Mouse (Mus musculus) kidney, embryonic 14.5 days (tissue): Measurements from ENCODE around the gene Mc3r. TPM values are rescaled to one million over a fixed set of nuclear protein-coding genes. Genes with fewer than 3 reads are reported as not detected.

ENCODE experiments used
- ATAC-seq: fragments of 200-750 bp; cut with Nextera tagmentation; 2 replicates; pipeline ENCODE4 v1.8.0; 2017; ENCODE audit warnings: moderate number of reproducible peaks, mild to moderate bottlenecking, moderate TSS enrichment, moderate library complexity; ENCODE audit not compliant: low FRiP score, low TSS enrichment
- H3K27ac ChIP-seq: fragments of 300-500 bp; sonication (generic); 2 replicates; pipeline ENCODE4 v1.5.1; 2014; ENCODE audit warnings: low read depth, mild to moderate bottlenecking, low read length, moderate library complexity, mixed read lengths
- H3K27me3 ChIP-seq: fragments of 300-500 bp; sonication (generic); 2 replicates; pipeline ENCODE4 v1.6.1; 2014; ENCODE audit warnings: mild to moderate bottlenecking, low read length; ENCODE audit not compliant: control insufficient read depth, insufficient read depth
- H3K36me3 ChIP-seq: fragments of 300-500 bp; sonication (generic); 2 replicates; pipeline ENCODE4 v1.6.1; 2014; ENCODE audit warnings: low read length, mixed read lengths; ENCODE audit not compliant: control insufficient read depth, insufficient read depth
- H3K4me1 ChIP-seq: fragments of 300-500 bp; sonication (generic); 2 replicates; pipeline ENCODE4 v1.6.1; 2014; ENCODE audit warnings: low read length, mixed read lengths; ENCODE audit not compliant: control insufficient read depth, insufficient read depth
- H3K4me2 ChIP-seq: fragments of 300-500 bp; sonication (generic); replicated peaks from 2 replicates; pipeline ENCODE4 v1.6.1; 2014; ENCODE audit warnings: low read depth, mild to moderate bottlenecking, low read length
- H3K4me3 ChIP-seq: fragments of 300-500 bp; sonication (generic); 2 replicates; pipeline ENCODE4 v1.5.1; 2014; ENCODE audit warnings: mild to moderate bottlenecking, low read length
- H3K9ac ChIP-seq: fragments of 300-500 bp; sonication (generic); 2 replicates; pipeline ENCODE4 v1.6.1; 2014; ENCODE audit warnings: low read depth, mild to moderate bottlenecking, low read length, moderate library complexity
- H3K9me3 ChIP-seq: fragments of 300-500 bp; sonication (generic); 2 replicates; pipeline ENCODE4 v1.6.1; 2016; ENCODE audit warnings: low read length; ENCODE audit not compliant: control insufficient read depth
- whole genome bisulfite sequencing: fragments of 180-500 bp; shearing (Covaris S2); extraction: QIAGEN DNeasy Blood & Tissue Kit; methylation state at CpG from one replicate; pipeline ENCODE4 v1.1.7; 2014; 5-methylcytosine and 5-hydroxymethylcytosine counted together
- polyA plus RNA-seq: library from polyadenylated mRNA; unstranded; fragments of >200 nt; fragmentation: Nextera tagmentation; extraction: Ambion mirVana; gene quantifications from 2 replicates; pipeline ENCODE4 v1.2.1, GENCODE M21; 2014

The Mc3r gene
- polyA plus RNA-seq, 1 experiment from 2014 or later: not detected

DNA sequence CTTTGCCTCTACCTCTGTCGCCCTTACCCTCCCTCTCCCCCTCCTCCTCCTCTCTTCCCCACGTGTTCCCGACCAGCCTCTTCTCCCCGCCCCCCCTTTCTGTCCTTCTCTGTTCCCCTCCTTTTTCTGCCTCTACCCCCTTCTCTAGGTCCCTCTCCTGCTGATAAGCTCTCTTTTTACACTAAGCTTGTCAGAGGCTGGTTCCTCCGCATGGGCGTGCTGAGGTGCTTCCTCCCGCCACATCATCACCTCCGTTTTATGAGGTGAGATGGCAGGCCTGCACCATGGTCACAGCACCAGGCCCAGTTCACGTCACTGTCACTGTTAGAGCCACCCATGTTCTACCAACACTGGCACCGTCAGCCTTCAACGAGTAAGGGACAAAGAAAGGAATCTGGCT lies 40.7 kb downstream of the Mc3r start:
- Histone ChIP-seq H3K9ac (no peak overlapping the region), H3K27ac (no peak overlapping the region), H3K4me2 (no peak overlapping the region), H3K4me1 (no peaks in the 10 kb centered on the region), H3K4me3 (no peak overlapping the region), H3K36me3 (no peaks in the 10 kb centered on the region), H3K9me3 (no peaks in the 10 kb centered on the region), H3K27me3 (no peaks in the 10 kb centered on the region)
- no peak for ATAC-seq
- WGBS: 43% methylated on average over 11 of the region's 11 CpGs

DNA sequence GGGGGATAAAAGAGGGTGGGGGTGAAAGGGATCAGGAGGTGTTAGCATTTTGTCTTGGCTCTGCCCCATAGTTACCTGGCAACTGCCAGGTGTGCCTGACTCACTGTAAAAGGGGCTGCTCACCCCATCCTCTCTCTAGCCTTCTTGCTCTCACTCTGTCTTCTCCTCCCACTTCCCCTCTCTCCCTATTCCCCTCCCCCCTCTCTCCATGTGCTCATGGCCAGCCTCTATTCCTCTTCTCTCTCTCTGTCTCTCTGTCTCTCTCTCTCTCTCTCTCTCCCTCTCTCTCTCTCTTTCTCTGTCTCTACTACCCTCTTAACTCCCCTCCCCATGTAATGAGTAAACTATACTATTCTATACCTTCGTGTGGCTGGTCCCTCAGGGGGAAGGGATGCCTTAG lies 41.3 kb downstream of the Mc3r start:
- no peak for ATAC-seq
- H3K36me3 ChIP-seq: no peaks in the 10 kb centered on the region
- H3K4me2 ChIP-seq: no peak overlapping the region
- no peak overlapping the region for H3K27ac ChIP-seq
- no peaks in the 10 kb centered on the region for H3K27me3 ChIP-seq
- no peaks in the 10 kb centered on the region for H3K4me1 ChIP-seq
- H3K4me3 ChIP-seq: no peak overlapping the region
- 21% methylated on average over 1 of the region's 1 CpGs for WGBS
- no peak overlapping the region for H3K9ac ChIP-seq
- no peaks in the 10 kb centered on the region for H3K9me3 ChIP-seq

DNA sequence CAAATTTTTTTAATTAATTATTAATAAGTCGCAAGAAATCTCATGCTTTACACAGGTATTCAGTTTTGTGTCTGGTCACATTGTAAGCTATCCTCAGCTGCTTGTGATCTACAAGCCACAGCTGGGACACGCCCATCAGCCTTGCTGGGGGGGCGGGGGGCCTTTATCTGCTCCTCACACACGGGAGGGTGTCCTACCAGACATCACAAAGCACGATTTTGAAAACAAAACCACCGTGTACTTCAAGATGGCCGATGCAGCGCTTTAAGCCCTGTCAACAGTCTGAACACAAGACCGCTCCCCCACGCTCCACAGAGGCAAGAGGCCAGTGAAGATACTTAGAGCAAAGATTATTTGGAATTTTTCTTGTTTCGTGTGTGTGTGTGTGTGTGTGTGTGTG lies 42.2 kb downstream of the Mc3r start:
- H3K4me2 ChIP-seq: no peak overlapping the region
- no peaks in the 10 kb centered on the region for H3K36me3 ChIP-seq
- no peaks in the 10 kb centered on the region for H3K27me3 ChIP-seq
- no peaks in the 10 kb centered on the region for H3K4me1 ChIP-seq
- WGBS: 83% methylated on average over 11 of the region's 11 CpGs
- no peaks in the 10 kb centered on the region for H3K9me3 ChIP-seq
- ATAC-seq: no peak
- no peak overlapping the region for H3K4me3 ChIP-seq
- H3K9ac ChIP-seq: no peak overlapping the region
- no peak overlapping the region for H3K27ac ChIP-seq

DNA sequence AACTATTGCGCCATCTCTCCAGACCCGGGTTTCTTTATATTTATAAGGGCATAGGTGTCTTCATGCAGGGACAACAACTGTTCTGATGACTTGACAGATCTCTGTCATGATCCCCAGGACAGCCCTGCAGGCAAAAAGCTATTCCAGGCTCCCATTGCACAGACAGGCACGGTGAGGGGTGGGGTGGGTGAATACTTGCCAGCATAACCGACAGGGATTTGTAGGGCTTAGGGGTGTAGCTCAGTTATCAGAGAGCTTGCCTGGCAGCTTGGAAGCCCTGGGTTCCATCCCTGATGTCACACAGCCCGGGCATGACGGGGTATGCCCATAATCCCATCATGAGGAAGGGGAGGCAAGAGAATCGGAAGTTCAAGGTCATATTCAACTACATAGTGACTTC lies 42.7 kb downstream of the Mc3r start:
- H3K27me3 ChIP-seq: no peaks in the 10 kb centered on the region
- H3K36me3 ChIP-seq: no peaks in the 10 kb centered on the region
- no peak overlapping the region for H3K4me3 ChIP-seq
- no peak overlapping the region for H3K4me2 ChIP-seq
- no peak overlapping the region for H3K9ac ChIP-seq
- 87% methylated on average over 7 of the region's 7 CpGs for WGBS
- no peaks in the 10 kb centered on the region for H3K4me1 ChIP-seq
- no peak overlapping the region for H3K27ac ChIP-seq
- ATAC-seq: no peak
- H3K9me3 ChIP-seq: no peaks in the 10 kb centered on the region

DNA sequence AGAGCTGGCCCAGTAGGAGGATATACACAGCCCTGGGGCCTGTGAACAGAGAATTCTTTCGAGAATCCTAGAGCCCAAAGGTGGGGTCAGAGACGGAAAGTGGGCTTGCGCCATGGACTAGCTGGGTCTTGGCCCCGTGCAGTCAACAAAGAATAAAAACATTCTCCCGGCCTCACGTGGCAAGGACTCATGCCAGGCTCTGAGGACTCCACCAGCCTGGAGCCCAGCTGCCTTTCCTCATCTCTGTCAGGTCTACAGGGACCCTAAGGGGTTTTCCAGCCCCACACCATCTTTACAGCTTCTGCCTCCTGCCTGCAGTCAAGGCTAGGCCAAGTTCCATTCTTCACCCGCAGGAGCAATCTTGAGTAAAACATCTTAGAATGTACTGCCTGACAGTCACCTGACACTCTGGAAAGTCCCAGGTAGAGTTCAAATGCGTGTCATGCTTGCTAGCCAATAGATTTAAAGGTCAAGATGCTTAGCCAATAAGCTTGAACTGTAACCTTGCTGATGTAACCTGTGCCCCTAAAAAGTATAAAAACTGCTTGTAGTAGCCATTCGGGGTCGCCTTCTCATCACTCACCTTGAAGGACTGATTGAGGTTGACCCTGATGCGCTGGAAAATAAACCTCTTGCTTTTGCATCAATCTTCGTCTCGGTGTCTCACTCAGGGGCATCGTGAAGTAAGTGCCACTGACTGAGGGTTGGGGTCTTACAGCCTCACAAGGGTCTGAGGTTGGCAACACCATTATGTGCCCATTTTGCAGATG lies 43.6 kb downstream of the Mc3r start:
- H3K9me3 ChIP-seq: no peaks in the 10 kb centered on the region
- no peak overlapping the region for H3K4me2 ChIP-seq
- no peak overlapping the region for H3K9ac ChIP-seq
- no peaks in the 10 kb centered on the region for H3K36me3 ChIP-seq
- WGBS: 83% methylated on average over 14 of the region's 14 CpGs
- H3K27me3 ChIP-seq: no peaks in the 10 kb centered on the region
- no peak overlapping the region for H3K27ac ChIP-seq
- H3K4me3 ChIP-seq: no peak overlapping the region
- no peaks in the 10 kb centered on the region for H3K4me1 ChIP-seq
- ATAC-seq: no peak

DNA sequence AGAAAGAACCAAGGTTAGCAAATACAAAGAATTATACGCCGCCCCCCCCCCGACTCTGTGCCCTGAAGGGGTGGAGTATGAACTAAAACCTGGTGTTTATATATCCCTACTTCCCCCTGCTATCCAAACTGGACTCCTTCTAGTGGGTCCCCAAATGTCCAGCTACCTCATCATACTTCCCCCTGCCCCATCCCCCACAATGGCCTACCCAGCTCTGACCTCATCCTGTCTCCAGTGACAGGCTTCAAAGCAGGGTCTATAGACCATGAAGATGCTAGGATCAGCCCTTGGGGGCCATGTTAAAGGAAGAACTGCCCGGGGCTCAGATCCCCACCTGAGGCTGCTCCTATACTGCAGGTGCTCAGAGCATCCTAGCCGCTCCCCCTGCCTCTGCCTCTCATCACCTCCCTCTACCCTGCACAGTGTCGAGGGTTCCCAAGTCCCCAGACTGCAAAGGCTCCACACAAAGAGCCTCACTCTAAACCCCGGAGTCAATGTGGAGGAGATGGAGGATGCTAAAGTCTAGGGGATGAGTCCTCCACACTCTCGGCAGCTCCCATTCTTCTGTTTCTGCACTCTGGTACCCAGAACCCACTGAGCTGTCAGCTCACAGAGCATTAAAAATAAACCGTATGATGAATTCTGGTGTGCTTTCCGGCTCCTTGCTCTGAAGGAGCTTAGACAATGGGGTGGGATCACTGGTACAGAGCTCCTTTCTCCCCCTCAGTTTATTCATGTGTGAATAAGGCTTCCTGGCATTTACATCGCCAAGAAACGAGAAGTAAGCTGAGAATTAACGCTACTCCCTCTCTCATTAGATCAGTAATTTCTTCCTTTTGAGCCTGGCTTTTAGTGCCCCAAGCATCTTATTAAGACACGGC lies 44.5 kb downstream of the Mc3r start:
- H3K36me3 ChIP-seq: no peaks in the 10 kb centered on the region
- peak; percentile 71; the same call in 1 of the 2 replicates for ATAC-seq
- 55% methylated on average over 14 of the region's 14 CpGs for WGBS
- H3K4me2 ChIP-seq: no peak overlapping the region
- no peak overlapping the region for H3K27ac ChIP-seq
- H3K4me1 ChIP-seq: no peaks in the 10 kb centered on the region
- no peak overlapping the region for H3K4me3 ChIP-seq
- H3K27me3 ChIP-seq: no peaks in the 10 kb centered on the region
- H3K9ac ChIP-seq: no peak overlapping the region
- no peaks in the 10 kb centered on the region for H3K9me3 ChIP-seq

DNA sequence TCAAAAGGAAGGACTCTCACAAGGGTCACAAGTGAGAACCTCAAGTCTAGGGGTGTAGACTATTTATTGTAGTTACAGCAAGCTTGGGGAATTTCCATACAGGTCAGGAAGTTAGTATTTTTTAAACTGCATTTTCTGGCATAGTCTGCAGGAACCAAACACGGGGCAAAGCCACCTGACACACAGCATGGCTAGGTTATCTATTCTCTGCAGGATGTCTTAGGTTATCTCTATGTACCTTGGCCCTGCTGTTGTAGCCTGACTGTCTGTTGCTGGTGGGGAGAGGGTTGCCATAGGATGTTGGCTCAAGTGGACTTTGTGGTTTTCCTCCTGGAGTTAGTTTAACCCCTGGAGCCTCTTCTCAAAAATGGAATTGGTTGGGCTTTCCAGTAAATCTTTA lies 49.8 kb downstream of the Mc3r start:
- H3K9me3 ChIP-seq: no peaks in the 10 kb centered on the region
- WGBS: 70% methylated on average over 1 of the region's 1 CpGs
- no peak overlapping the region for H3K4me2 ChIP-seq
- no peak overlapping the region for H3K9ac ChIP-seq
- H3K36me3 ChIP-seq: no peaks in the 10 kb centered on the region
- H3K27me3 ChIP-seq: no peaks in the 10 kb centered on the region; the same call in 1 of the 2 replicates
- no peak overlapping the region for H3K4me3 ChIP-seq
- no peaks in the 10 kb centered on the region for H3K4me1 ChIP-seq
- H3K27ac ChIP-seq: no peak overlapping the region
- no peak for ATAC-seq

DNA sequence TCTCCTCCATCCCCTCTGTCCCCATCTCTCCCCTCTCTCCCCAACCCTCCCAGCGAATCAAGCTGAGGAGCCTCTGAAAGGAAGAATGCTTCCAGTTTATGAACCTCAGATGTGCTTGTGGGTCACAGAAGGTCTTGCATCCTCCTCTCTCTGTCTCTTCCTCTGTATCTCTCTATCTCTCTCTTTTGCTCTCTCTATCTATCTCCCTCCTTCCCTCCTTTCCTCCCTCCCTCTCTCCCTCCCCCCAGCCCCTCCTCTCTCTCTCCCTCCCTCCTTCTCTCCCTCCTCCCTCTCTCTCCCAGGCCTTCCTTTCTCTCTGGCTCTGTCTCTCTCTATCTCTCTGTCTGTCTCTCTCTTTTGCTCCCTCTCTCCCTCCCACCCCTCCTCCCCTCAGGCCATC lies 50.2 kb downstream of the Mc3r start:
- WGBS: 56% methylated on average over 1 of the region's 1 CpGs
- no peaks in the 10 kb centered on the region; the same call in 1 of the 2 replicates for H3K27me3 ChIP-seq
- H3K4me1 ChIP-seq: no peaks in the 10 kb centered on the region
- no peaks in the 10 kb centered on the region for H3K9me3 ChIP-seq
- H3K4me3 ChIP-seq: no peak overlapping the region
- H3K27ac ChIP-seq: no peak overlapping the region
- no peaks in the 10 kb centered on the region for H3K36me3 ChIP-seq
- H3K4me2 ChIP-seq: no peak overlapping the region
- H3K9ac ChIP-seq: no peak overlapping the region
- no peak for ATAC-seq
